Mouse (Mus musculus) naive thymus-derived CD4-positive, alpha-beta T cell, adult 5 months (primary cell): ENCODE data around the gene Cers3. TPM values are rescaled to one million over a fixed set of nuclear protein-coding genes. Genes with fewer than 3 reads are reported as not detected.

Experiments used
- polyA plus RNA-seq: library from polyadenylated mRNA; unstranded; fragments of 100-300 nt; shearing (Covaris generic); gene quantifications from one replicate; pipeline ENCODE4 v1.2.1, GENCODE M21; 2017

The Cers3 gene
- not detected for polyA plus RNA-seq

GRCm38 (mm10) chr7:66743377-66743781, at the start of gene Cers3:
Gene Cers3, plus strand, starts transcription at chr7:66743504.

GRCm38 (mm10) chr7:66839463-66840007, 96.2 kb downstream of the Cers3 start, which contains the start of gene Adamts17:
Gene Adamts17, plus strand, starts transcription at chr7:66839735.

Other genes with a start within 250 kb of the Cers3 start
- 4.6 TPM for gene Asb7, start 53.9 kb upstream of the Cers3 start, polyA plus RNA-seq
- 11.4 TPM for gene Lins1, start 53.6 kb upstream of the Cers3 start, polyA plus RNA-seq
- gene Adamts17, start 96.2 kb downstream of the Cers3 start, polyA plus RNA-seq = 1.4 TPM